Mouse (Mus musculus): Measurements from ENCODE around the gene Nt5c2.

DNA sequence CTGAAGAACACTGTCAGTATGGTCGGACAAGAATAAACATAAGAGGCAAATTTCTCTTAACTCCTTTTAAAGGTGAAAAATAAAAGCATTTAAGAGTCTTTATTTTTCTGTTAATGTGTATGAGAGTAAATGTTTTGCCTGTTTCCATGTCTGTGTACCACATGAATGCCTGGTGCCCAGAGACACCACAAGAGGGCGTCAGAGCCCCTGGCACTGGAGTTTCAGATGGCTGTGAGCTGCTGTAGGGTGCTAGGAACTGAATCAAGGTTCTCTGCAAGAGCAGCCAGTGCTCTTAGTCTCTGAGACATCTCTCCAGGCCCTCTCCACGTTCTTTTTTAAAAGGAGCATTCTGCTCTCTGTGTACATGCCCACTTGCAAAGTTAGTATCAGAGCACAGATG lies 117.8 kb downstream of the Nt5c2 start:
- no peak for TF ChIP-seq CTCF (IDR thresholded peaks at IDR 0.05; ENCODE audit: borderline replicate concordance, insufficient read depth, low read length)
- no peak for TF ChIP-seq POLR2A (IDR thresholded peaks at IDR 0.05; ENCODE audit: low read depth, low read length)
